Mouse (Mus musculus): ENCODE measurements around the gene Sqor. TPM values are rescaled to one million over a fixed set of nuclear protein-coding genes. Genes with fewer than 3 reads are reported as not detected.

The Sqor gene
- polyA plus RNA-seq, 1 experiment from 2014 or later = 3.1 TPM

Other genes with a start within 250 kb of the Sqor start
- 18.1 and 21.4 TPM in 2 replicates for gene Gatm, start 153.9 kb upstream of the Sqor start, polyA plus RNA-seq (2016; fragmentation: Nextera tagmentation; extraction: Ambion mirVana)
- 0.34 and 0.84 TPM in 2 replicates for gene AA467197, start 128.3 kb upstream of the Sqor start, polyA plus RNA-seq (2016; fragmentation: Nextera tagmentation; extraction: Ambion mirVana)
- 11.8 and 12.8 TPM in 2 replicates for gene Slc30a4, start 62.6 kb upstream of the Sqor start, polyA plus RNA-seq (2016; fragmentation: Nextera tagmentation; extraction: Ambion mirVana)
- 71.8 and 73.9 TPM in 2 replicates for gene Bloc1s6, start 26.7 kb upstream of the Sqor start, polyA plus RNA-seq (2016; fragmentation: Nextera tagmentation; extraction: Ambion mirVana)